Mouse (Mus musculus) liver, adult 2 months (tissue): ENCODE measurements at regions not wholly inside any gene's neighbourhood (a gene's known extent, or its start where the extent isn't known, plus 50 kb on each side); places are given as distances from the start of the nearest gene placed in this dataset.

Experiments used
- DNase-seq: peaks from one replicate; pipeline ENCODE4 v3.0.0-alpha.2; 2011; ENCODE audit warnings: low read depth, low spot score; ENCODE audit errors: extremely low read depth
- H3K27ac ChIP-seq: fragments of 200-500 bp; replicated peaks from 2 replicates; pipeline ENCODE4 v1.5.1; 2012; ENCODE audit warnings: low read depth, mild to moderate bottlenecking, control low read depth, inconsistent platforms, low read length; ENCODE audit not compliant: insufficient read depth
- H3K27me3 ChIP-seq: fragments of 200-500 bp; 2 replicates; pipeline ENCODE4 v1.6.1; 2012; ENCODE audit warnings: mild to moderate bottlenecking, moderate library complexity, low read length, inconsistent platforms; ENCODE audit not compliant: control insufficient read depth, insufficient read depth
- H3K36me3 ChIP-seq: fragments of 200-500 bp; 2 replicates; pipeline ENCODE4 v1.6.1; 2012; ENCODE audit warnings: low read length, inconsistent platforms; ENCODE audit not compliant: control insufficient read depth, insufficient read depth
- H3K4me1 ChIP-seq: fragments of 200-500 bp; 2 replicates; pipeline ENCODE4 v1.6.1; 2011; ENCODE audit warnings: low read length; ENCODE audit not compliant: control insufficient read depth, insufficient read depth
- H3K4me3 ChIP-seq: fragments of 200-500 bp; 2 replicates; pipeline ENCODE4 v1.5.1; 2011; ENCODE audit warnings: low read depth, mild to moderate bottlenecking, control low read depth, low read length, moderate library complexity; ENCODE audit not compliant: insufficient read depth
- H3K79me2 ChIP-seq: fragments of 200-500 bp; 2 replicates; pipeline ENCODE4 v1.6.1; 2012; ENCODE audit warnings: inconsistent platforms, mild to moderate bottlenecking, low read length, moderate library complexity; ENCODE audit not compliant: control insufficient read depth, insufficient read depth
- H3K9ac ChIP-seq: fragments of 200-500 bp; 2 replicates; pipeline ENCODE4 v1.6.1; 2012; ENCODE audit warnings: low read depth, mild to moderate bottlenecking, control low read depth, inconsistent platforms, low read length
- CTCF ChIP-seq: fragments of 200-500 bp; IDR thresholded peaks from 2 replicates; pipeline ENCODE4 v1.5.1; 2011; ENCODE audit warnings: low read depth, low read length, control low read depth
- POLR2A ChIP-seq: fragments of 200-500 bp; IDR thresholded peaks from 2 replicates; pipeline ENCODE4 v1.6.1; 2011; ENCODE audit warnings: low read length, control low read depth; ENCODE audit not compliant: insufficient read depth; ENCODE audit errors: extremely low read depth
- WGBS: fragments of 180-500 bp; shearing (Covaris S2); methylation state at CpG from one replicate; pipeline ENCODE4 v1.1.7; 2018; 5-methylcytosine and 5-hydroxymethylcytosine counted together

DNA sequence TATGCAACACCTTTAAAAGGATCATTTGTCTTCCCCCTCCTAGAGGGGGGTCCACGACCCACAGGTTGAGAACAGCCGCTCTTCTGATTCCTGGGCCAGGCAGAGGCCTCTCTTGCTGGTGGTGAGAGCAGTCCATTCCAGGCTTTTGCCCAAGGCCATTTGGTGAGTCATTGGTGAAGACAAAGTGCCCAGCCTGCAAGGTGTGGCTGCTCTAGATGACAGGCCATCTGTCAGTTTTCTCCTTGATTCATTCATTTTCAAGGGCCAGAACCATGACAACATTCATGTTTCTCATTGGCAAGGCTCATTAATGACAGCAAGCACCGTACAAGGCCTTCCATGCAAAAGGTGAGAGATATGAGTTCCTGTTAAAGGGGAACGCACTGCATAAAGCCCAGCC, 131.2 kb upstream of the Gm26657 start:
- no peak for DNase-seq

DNA sequence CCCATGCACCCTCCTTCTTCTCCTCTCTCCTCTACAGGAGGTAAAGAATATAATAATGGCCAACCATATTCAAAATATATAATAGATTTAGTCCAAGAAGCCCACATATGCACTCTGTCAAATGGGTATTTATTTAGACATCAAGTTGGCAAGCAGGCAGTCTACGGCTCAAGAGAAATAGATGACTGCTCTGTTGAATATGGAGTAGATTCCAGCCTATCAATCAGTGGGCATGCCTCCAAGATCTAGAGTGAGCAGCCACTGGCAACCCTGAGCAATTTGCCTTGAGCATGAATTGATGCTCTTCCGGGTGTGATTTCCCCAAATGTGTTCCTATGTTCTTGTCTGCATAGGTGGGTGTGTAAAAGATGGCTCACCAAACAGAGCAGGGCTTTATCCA, 141.5 kb upstream of the Gm26657 start:
- Histone ChIP-seq H3K36me3 (no peaks in the 10 kb centered on the region), H3K79me2 (no peaks in the 10 kb centered on the region), H3K27me3 (no peaks in the 10 kb centered on the region; the same call in 1 of the 2 replicates), H3K4me3 (no peak overlapping the region), H3K9ac (no peak overlapping the region), H3K27ac (no peak overlapping the region), H3K4me1 (no peaks in the 10 kb centered on the region)
- WGBS = 80% methylated on average over 2 of the region's 2 CpGs
- DNase-seq = no peak
- TF ChIP-seq POLR2A (no peak), CTCF (no peak)

More for the DNA sequence above, 131.2 kb upstream of the Gm26657 start:
- no peaks in the 10 kb centered on the region for H3K79me2 ChIP-seq
- H3K27me3 ChIP-seq = no peaks in the 10 kb centered on the region
- H3K27ac ChIP-seq = no peak overlapping the region
- no peaks in the 10 kb centered on the region for H3K4me1 ChIP-seq
- H3K9ac ChIP-seq = no peak overlapping the region
- 85% methylated on average over 4 of the region's 4 CpGs for WGBS
- TF ChIP-seq CTCF = no peak
- TF ChIP-seq POLR2A = no peak
- no peak overlapping the region for H3K4me3 ChIP-seq
- no peaks in the 10 kb centered on the region for H3K36me3 ChIP-seq

DNA sequence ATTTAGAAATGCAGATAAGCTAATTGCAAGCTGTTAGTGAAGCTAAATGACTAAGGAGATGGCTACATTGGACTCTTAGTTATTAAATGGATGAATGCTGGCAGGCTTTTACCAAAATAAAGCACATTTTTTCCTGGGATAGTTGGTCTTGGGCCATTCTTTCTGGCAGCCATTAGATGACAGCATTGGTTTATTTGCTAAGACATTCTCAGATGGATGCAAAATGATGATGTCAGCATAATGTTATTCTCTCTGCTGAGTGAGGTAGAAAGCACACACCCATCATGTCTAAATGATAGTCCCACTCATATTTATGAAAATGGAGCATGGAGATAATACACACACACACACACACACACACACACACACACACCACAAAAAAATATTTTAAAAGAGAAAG, 141.9 kb upstream of the Gm26657 start:
- no peak for DNase-seq
- no peak overlapping the region for H3K4me3 ChIP-seq
- no peak overlapping the region for H3K27ac ChIP-seq
- no peaks in the 10 kb centered on the region for H3K36me3 ChIP-seq
- TF ChIP-seq CTCF (no peak), POLR2A (no peak)
- no peak overlapping the region for H3K9ac ChIP-seq
- H3K27me3 ChIP-seq = no peaks in the 10 kb centered on the region; the same call in 1 of the 2 replicates
- H3K79me2 ChIP-seq = no peaks in the 10 kb centered on the region
- no peaks in the 10 kb centered on the region for H3K4me1 ChIP-seq

DNA sequence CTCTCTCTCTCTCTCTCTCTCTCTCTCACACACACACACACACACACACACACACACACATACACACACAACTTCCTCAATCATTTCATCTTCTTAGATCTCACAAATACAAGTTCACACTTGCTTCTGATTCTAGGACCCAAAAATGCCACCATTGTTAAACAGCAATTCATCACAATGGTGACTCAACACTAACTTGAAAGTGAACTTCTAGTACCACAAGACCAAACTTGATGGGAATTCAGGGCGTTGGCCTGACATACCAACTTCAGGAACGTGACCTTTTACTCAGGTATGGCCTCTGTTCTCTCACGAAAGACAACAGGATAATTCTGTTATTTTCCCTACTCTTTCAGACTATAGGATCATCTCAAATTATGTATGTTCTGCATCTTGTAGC, 157.5 kb upstream of the Gm26657 start:
- Histone ChIP-seq H3K27me3 (no peaks in the 10 kb centered on the region), H3K4me1 (no peaks in the 10 kb centered on the region), H3K27ac (no peak overlapping the region), H3K9ac (no peak overlapping the region), H3K36me3 (no peaks in the 10 kb centered on the region), H3K79me2 (no peaks in the 10 kb centered on the region), H3K4me3 (no peak overlapping the region)
- 75% methylated on average over 3 of the region's 3 CpGs for WGBS
- DNase-seq = no peak
- TF ChIP-seq POLR2A (no peak), CTCF (no peak)

GRCm38 (mm10) chr4:56576837-56577548, 162.9 kb upstream of the Gm26657 start:
- 89% methylated on average over 15 of the region's 15 CpGs for WGBS

GRCm38 (mm10) chr4:56552126-56552525, 187.7 kb upstream of the Gm26657 start:
- DNase-seq = no peak
- TF ChIP-seq POLR2A (no peak), CTCF (no peak)
- H3K4me1 ChIP-seq = no peaks in the 10 kb centered on the region
- no peak overlapping the region for H3K4me3 ChIP-seq
- no peaks in the 10 kb centered on the region for H3K27me3 ChIP-seq
- H3K79me2 ChIP-seq = no peaks in the 10 kb centered on the region
- no peak overlapping the region for H3K9ac ChIP-seq
- no peak overlapping the region for H3K27ac ChIP-seq
- no peaks in the 10 kb centered on the region for H3K36me3 ChIP-seq

More at GRCm38 (mm10) chr4:56576837-56577548, 162.9 kb upstream of the Gm26657 start:
- Histone ChIP-seq H3K27me3 (no peaks in the 10 kb centered on the region), H3K36me3 (no peaks in the 10 kb centered on the region), H3K9ac (no peak overlapping the region), H3K79me2 (no peaks in the 10 kb centered on the region), H3K27ac (no peak overlapping the region), H3K4me3 (no peak overlapping the region), H3K4me1 (no peaks in the 10 kb centered on the region)
- DNase-seq = no peak
- TF ChIP-seq POLR2A = no peak
- TF ChIP-seq CTCF = no peak
